Mouse (Mus musculus): ENCODE data around the gene Armc8. TPM values are rescaled to one million over a fixed set of nuclear protein-coding genes. Genes with fewer than 3 reads are reported as not detected.

Armc8 gene
- total RNA-seq, 2 experiments from 2014 or later, result 23.9 to 25.4 TPM

Other genes starting within 250 kb of the Armc8 start
- gene Esyt3, start 210.3 kb downstream of the Armc8 start, total RNA-seq (2021), result under 1 TPM; 0.29 to 0.37 TPM
- 10 to 100 TPM; 12.9 to 13.2 TPM for gene Mras, start 131.5 kb downstream of the Armc8 start, total RNA-seq (2021)
- not detected for gene Nme9, start 117.4 kb downstream of the Armc8 start, total RNA-seq (2021)
- 10 to 100 TPM in 1 of 2 experiments, 1 to 10 TPM in 1; 9.5 to 10.3 TPM for gene Dbr1, start 6.9 kb upstream of the Armc8 start, total RNA-seq (2021)
- not detected for gene A4gnt, start 43.6 kb upstream of the Armc8 start, total RNA-seq (2021)
- gene Dzip1l, start 60.6 kb upstream of the Armc8 start, total RNA-seq (2021), result 1 to 10 TPM; 8.3 to 8.9 TPM
- gene Cldn18, start 148.4 kb upstream of the Armc8 start, total RNA-seq (2021), result under 1 TPM in 1 of 2 experiments, not detected in 1; 0.20 TPM